Mouse (Mus musculus): Measurements from ENCODE around the gene Irgm1. TPM values are rescaled to one million over a fixed set of nuclear protein-coding genes. Genes with fewer than 3 reads are reported as not detected.
A peak's percentile ranks its signal among the peaks of the same experiment; 100 is the strongest.

Gene Irgm1
- polyA plus RNA-seq, 1 experiment from 2014 or later, result 118 TPM

DNA sequence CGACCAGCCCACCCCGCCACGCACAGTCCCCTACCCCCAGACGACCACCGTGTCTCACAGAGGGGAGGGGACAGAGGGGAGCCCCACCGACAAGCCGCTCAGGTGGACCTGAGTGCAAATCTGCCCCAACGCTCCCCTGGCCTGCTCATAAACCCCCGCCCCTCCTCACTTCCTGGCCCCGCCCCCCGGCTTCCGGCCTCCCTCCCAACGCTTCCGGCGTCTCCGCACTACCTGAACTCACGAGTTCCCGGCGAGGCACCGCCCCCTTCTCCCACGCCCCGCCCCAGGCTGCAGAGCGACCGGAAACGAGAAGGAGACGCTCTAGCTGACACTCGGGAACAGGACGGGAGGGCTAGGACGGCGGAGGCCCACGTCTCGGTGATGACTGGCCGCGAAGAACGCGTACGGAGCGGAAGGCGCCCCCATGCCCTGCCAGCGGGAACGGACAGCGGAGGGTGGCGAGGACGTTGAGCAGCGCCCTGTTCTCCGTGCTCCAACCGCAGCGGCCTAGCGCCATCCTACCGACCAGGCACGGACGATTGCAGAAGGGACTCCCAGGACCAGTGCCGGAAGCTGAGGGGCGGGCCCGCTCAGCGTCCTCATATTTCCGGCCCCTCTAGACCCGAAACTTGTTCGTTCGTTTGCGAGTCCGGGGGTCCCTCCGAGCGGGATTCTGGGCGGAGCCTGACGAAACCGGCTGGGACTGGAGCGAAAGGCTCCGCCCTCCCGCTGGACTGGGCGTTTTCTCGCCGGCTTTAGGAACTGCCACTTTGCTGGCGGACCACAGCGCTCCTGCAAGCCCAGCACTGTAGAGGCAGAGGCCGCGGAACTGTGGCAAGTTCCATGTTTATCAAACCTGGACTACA is 54.5 kb downstream of the Irgm1 start, which contains the start of gene Trim41:
Gene Trim41, minus strand, starts transcription at position 554 of the 866 bp plus-strand sequence.
- H3K36me3 ChIP-seq (ENCODE audit: inconsistent target), result no peaks in the 10 kb centered on the region
- H3K4me3 ChIP-seq (ENCODE audit: inconsistent target), result peak within 1 kb of the TSS; percentile 67
- H3K79me2 ChIP-seq (ENCODE audit: inconsistent target), result peaks cover 34% of the 10 kb centered on the region
- peak within 1 kb of the TSS; percentile 86 for H3K27ac ChIP-seq
- WGBS (ENCODE audit: missing documents), result 2% methylated on average over 63 of the region's 77 CpGs

DNA sequence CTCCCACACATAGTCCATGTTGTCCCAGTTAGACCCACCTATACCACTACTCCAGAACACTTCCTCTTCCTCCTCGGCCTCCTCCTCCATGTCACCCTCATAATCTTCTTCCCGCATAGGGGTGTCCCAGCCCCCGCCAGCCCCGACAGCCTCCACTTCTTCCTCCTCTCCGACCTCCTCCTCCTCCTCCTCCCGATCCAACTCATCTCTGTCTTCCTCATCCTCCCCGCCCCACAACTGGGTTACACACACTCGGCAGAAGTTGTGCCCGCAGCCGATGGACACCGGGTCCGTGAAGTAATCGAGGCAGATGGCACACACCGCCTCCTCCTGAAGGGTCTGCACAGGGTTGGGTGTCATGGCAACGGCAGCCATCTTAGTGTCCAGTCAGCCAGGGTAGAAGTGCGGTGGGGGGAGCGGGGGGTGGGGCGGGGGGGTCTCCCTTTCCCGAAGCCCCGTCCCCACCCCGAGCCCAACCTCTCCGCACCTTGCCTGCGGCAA is 55.2 kb downstream of the Irgm1 start:
- under 1% methylated on average over 23 of the region's 23 CpGs for WGBS (ENCODE audit: missing documents)
- Histone ChIP-seq H3K27ac (peak overlapping the region; percentile 86), H3K4me3 (ENCODE audit: inconsistent target) (peak overlapping the region; percentile 67), H3K36me3 (ENCODE audit: inconsistent target) (peaks cover 5% of the 10 kb centered on the region; the same call in 1 of the 2 replicates), H3K79me2 (ENCODE audit: inconsistent target) (peaks cover 41% of the 10 kb centered on the region)

DNA sequence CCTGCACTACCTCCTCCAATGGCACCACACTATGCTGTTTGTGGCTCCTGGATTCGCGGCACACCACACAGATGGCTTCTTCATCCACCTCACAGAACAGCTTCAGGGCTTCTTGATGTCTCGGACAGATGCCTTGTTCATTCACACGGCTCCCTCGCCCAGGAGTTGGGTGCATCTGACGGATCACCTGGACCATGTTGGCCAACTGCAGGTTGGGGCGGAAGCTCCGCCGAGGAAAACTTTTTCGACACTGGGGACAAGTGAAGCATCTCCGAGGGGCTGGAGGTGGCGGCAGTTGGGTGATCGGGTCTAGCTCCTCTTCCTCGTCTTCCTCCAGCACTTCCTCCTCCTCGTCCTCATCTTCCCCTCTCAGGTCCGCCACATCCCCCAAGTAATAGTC is 55.6 kb downstream of the Irgm1 start:
- Histone ChIP-seq H3K4me3 (ENCODE audit: inconsistent target) (peak overlapping the region; percentile 67), H3K79me2 (ENCODE audit: inconsistent target) (peaks cover 45% of the 10 kb centered on the region), H3K27ac (peak overlapping the region; percentile 86), H3K36me3 (ENCODE audit: inconsistent target) (peaks cover 10% of the 10 kb centered on the region)
- WGBS (ENCODE audit: missing documents), result 55% methylated on average over 13 of the region's 16 CpGs

DNA sequence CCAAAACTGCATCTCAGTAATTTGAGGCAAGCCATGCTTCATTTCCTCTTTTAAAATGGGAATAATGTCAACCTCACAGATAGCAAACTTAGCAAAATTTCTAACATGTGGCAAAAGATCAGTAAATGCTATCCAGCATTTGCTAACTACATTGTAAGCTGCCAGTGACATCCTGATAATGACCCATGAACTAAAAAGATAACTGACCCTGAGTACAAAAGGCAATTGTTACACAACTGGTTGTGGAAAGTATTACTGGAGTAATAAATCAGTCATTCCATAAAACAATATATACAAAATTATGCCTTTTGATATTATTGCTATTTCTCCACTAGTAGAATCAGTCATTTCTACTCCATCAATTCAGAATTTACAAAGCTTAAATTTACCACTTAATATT is 57.7 kb downstream of the Irgm1 start:
- Histone ChIP-seq H3K4me3 (ENCODE audit: inconsistent target) (no peak overlapping the region), H3K79me2 (ENCODE audit: inconsistent target) (peaks cover 66% of the 10 kb centered on the region), H3K27ac (peak overlapping the region; percentile 86), H3K36me3 (ENCODE audit: inconsistent target) (peaks cover 30% of the 10 kb centered on the region)

Other genes starting within 250 kb of the Irgm1 start
- gene Rack1, start 71.4 kb downstream of the Irgm1 start, polyA plus RNA-seq (2018), result 321 to 741 TPM (median 672 TPM) in 3 replicates
- gene Trim41, start 54.3 kb downstream of the Irgm1 start, polyA plus RNA-seq (2018), result 40.1 to 48.8 TPM (median 47.2 TPM) in 3 replicates
- 1.1 to 1.4 TPM (median 1.2 TPM) in 3 replicates for gene Trim7, start 45.5 kb downstream of the Irgm1 start, polyA plus RNA-seq (2018)
- gene Gm12184, start 45.0 kb downstream of the Irgm1 start, polyA plus RNA-seq (2018), result 0.75 to 2.7 TPM (median 1.7 TPM) in 3 replicates
- 43.5 to 99.6 TPM (median 62.6 TPM) in 3 replicates for gene Gm5431, start 30.5 kb upstream of the Irgm1 start, polyA plus RNA-seq (2018)
- gene Psme2b, start 74.5 kb upstream of the Irgm1 start, polyA plus RNA-seq (2018), result 12.3 to 45.7 TPM (median 19.2 TPM) in 3 replicates
- 1.7 to 2.7 TPM (median 2.5 TPM) in 3 replicates for gene Olfr56, start 107.2 kb upstream of the Irgm1 start, polyA plus RNA-seq (2018)
- 13.0 to 45.0 TPM (median 18.5 TPM) in 3 replicates for gene 9930111J21Rik1, start 107.7 kb upstream of the Irgm1 start, polyA plus RNA-seq (2018)
- gene Gm12185, start 120.5 kb upstream of the Irgm1 start, polyA plus RNA-seq (2018), result 0.58 to 2.3 TPM (median 0.77 TPM) in 3 replicates
- 0.63 to 6.2 TPM (median 1.7 TPM) in 3 replicates for gene Tgtp1, start 122.5 kb upstream of the Irgm1 start, polyA plus RNA-seq (2018)
- gene 9930111J21Rik2, start 179.6 kb upstream of the Irgm1 start, polyA plus RNA-seq (2018), result 39.3 to 117 TPM (median 92.6 TPM) in 3 replicates
- gene Tgtp2, start 192.5 kb upstream of the Irgm1 start, polyA plus RNA-seq (2018), result 27.3 to 134 TPM (median 32.0 TPM) in 3 replicates
- gene Ifi47, start 204.9 kb upstream of the Irgm1 start, polyA plus RNA-seq (2018), result 34.8 to 249 TPM (median 64.0 TPM) in 3 replicates
- not detected in 3 replicates for gene Olfr1396, start 243.2 kb upstream of the Irgm1 start, polyA plus RNA-seq (2018)